Mouse (Mus musculus): ENCODE measurements around the gene Cstad.
A peak's percentile ranks its signal among the peaks of the same experiment; 100 is the strongest.

Gene Cstad

DNA sequence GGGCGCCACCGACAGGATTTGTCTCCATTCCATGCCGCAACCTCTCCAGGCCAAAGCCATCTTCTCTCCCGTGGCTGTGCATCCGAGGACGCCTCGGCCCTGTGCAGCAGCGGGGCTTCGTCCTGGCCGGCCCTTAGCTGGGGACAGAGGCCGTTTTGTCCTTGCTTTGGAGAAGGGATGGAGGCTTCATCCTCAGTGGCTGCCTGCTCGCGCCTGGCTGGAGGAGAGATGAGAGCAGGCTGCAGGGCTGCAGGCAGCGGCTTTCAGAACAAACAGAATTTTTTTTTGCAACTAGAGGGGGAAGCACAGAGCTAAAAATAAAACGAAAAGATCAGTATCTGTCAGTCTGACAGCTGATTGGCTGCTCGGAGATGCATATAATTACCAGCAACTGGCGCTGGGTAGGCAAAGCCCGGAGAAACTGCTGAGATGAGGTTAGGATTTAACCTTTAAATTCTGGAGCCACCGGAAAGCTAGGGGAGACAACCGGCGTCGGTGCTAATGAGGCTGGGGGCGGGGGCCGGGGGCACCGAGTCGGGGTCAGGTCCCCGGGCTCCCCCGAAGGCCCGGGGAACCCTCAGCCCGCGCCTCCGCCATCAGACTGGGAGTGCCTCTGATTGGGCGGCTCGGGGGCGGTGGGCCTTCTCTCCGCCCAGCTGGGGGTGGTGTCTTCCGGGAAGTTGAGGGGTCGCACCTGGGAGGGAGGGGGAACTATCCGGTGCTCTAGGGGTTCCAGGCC is at the start of gene Cstad:
Gene Cstad (plus strand): TSS at position 400 of the 739 bp plus-strand sequence.
- peak; percentile 87 for DNase-seq (ENCODE audit: low read depth)

DNA sequence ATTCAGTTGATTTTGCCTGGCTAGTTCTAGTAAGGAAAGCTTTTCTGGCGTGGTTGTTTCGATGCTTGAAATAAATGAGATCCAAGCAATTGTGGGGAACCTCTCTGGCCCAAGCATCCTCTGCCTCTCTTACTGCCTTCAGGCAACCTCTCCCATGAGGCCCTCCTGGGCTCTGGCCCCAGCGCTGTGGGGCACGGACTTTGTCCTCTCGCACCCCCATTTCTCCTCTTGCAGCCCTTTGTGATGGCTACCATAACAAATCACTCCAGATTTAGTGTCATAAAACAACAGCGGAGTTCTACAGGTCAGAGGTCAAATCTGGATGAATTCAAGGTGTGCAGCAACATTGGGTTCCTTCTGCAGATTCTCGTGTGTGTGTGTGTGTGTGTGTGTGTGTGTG is 49.1 kb upstream of the Cstad start:
- DNase-seq (ENCODE audit: low read depth): no peak

DNA sequence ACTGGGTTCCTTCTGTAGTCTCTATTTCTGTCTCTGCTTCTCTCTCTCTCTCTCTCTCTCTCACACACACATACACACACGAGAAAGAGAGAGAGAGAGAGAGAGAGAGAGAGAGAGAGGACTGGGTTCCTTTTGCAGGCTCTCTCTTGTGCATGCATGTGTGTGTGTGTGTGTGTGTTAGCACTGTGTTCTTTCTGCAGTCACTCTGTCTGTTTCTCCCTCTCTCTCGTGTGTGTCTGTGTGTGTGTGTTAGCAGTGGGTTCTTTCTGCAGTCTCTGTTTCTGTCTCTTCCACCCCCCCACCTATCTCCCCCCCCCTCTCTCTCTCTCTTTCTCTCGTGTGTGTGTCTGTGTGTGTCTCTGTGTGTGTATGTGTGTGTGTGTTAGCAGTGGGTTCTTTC is 48.6 kb upstream of the Cstad start:
- peak; percentile 51 for DNase-seq (ENCODE audit: low read depth)

DNA sequence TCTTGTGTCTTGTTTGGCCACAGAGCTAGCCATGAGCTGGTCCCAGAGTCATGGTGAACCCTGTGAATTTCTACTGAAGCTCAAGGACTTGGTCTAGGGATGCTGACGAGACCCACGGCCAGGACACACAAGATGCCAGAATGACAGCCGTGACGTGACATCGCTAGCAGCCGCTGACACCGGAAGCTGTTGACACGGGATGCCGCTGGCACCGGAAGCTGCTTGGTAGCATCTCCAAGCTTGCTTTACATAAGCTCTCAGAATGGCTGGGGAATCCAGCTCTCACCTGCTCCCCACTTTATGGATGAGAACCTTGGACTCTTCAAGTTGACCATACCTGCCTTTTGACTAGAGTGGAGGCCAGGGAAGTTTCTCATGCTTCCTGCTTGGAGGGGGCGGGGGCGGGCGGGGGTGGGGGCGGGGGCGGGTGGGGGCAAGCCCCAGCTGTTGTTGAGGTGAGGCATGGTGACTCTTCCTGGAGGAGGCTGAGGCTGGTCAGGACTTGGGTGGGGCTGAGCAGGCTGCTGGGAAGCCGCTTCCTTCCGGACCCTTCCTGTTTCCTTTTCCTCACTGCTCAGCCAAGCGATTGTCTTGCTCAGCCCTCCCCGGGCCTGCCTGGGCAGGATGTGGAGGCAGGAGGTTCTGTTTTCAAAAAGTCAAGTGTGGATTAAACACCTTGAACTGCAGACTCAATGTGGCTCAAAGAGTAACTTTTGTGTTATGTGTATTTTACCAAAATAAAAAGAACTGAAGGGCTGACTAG is 47.2 kb upstream of the Cstad start:
- peak; percentile 81 for DNase-seq (ENCODE audit: low read depth)

DNA sequence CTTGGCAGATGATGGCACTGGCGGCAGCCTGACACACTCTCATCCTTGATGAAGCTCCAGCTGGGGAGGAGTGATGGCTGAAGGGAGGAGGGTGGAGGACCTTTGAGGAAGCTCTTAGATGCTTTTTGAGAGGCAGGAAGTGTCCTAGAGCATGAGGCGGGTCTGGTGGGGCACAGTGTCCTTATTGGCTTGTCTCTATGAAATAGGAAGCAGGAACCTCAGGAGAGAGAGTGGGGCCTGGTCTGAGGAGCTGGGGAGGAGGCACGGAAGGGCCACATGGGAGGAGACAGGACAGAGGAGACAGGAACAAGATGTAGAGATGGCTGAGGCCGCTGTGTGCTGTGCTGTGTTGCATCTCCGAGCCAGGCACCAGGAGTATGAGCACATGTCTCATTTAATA is 43.3 kb upstream of the Cstad start:
- DNase-seq (ENCODE audit: low read depth): no peak

DNA sequence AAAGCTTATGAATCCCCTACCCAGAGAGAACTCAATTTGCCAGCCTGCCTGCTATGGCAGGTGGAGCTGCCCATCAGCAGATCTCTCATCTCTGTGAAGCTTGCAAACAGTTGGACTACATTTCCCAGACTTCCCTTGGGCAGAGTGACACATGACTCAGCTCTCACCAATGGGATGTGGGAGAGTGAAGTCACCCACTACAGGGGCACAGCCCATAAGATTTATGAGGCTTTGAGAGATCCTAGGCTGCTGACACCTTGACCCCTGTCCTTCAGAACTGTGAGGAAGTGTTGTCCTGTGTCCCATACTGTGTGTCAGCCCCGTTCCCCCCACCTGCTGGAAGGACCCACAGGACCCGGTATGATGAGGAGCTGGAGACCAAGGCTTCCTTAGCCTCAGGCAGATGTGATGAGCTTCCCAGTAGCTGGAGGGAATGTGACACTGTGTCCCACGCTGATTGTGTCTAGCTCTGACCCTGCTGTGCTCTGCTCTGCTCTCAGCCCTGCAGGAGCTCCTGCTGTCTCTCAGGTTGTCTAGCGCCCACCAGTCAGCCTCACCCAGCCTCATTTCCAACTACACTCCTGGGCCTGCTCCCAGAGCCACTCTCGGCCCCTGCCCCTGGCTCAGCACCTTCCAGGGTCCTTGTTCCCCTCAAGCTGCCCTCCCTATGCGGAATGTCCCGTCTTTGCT is 40.8 kb upstream of the Cstad start:
- DNase-seq (ENCODE audit: low read depth): peak; percentile 65

DNA sequence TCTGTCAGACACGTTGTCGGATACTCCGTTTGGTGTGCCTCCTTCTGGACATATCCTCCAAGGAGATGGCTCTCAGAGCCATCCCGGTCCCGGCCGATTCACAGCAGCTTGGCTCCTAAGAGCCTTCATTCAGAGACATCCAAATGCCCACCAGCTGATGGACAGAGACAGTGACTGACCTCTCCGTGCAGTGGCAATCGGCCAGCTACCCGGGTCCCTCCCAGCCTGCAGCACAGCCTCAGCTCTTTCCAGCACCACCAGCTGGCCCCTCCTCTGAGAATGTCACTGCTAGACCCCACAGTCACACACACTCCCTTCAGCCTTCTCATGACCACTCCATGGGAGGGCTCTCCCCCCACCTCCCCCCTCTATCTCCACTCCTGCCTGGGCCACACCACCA is 39.6 kb upstream of the Cstad start:
- DNase-seq (ENCODE audit: low read depth): no peak

DNA sequence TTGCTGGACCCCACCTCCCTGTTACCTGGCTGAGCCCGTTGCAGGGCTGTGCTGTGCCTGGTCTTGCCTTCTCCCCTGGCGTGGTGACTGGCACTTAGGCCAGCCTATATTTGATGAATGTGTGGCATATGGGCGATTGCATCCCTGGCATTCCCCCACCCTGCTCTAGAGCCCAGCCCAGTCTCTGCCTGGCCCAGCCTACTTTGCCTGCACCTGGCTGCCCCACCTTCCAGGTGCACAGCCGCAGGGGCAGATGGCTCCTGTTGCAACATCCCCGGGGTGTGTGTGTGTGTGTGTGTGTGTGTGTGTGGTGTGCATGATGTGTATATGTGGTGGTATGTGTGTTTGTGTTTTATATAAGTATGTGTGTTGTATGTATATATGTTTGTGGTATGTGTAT is 38.3 kb upstream of the Cstad start:
- no peak for DNase-seq (ENCODE audit: low read depth)

DNA sequence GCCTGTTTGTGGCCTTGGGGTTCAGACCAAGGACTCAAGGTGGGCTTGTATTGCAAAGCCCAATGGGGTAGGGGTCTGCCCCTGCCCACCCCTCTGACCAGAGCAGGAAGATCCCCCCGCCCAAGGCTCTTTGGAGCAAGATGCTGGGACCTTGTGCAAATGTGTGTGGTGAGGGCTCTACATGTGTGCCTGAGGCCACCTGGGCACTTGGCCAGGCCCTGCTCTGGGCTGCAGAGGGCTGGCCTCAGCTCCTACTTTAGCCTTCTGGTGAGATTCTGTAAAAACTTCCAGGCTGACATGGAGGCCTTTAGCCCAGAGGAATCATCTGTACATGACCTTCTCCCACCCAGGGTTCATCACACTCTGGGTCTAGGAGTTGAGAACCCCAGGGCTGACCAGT is 35.3 kb upstream of the Cstad start:
- no peak for DNase-seq (ENCODE audit: low read depth)

DNA sequence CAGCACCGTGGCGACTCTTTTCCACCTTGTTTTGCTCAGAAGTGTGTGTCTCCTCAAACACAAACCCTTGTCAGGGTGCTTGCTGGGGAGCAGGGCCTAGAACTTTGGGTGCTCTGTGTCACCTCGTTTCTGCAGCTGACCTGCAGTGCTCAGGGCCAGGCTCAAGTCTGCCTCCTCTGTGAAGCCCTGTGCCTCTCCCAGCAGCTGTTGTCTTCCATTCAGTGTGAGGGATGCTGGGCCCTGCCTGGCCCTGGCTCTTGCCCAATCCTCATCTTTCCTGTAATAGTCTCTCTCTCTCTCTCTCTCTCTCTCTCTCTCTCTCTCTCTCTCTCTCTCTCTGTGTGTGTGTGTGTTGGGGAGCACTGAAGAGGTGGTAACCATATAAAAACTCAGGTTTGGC is 32.3 kb upstream of the Cstad start:
- no peak for DNase-seq (ENCODE audit: low read depth)

DNA sequence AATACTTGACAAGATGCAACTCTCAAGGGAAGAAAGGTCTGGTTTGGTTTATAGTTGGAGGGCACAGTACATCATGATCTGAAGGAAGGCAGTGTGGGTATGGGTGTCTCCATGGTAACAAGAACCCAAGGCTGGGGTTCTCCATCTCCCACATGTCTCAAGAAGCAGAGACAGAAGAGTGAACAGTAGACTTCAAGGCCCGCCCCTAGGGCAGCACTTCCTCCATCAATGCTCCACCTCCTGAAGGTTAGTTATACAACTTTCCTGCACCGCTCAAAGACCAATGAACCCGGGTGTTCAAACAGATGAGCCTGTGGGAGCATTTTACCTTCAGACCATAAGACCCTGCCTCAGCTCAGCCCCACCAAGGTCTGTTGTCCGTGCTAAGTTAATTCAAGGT is 23.2 kb upstream of the Cstad start:
- no peak for DNase-seq (ENCODE audit: low read depth)

DNA sequence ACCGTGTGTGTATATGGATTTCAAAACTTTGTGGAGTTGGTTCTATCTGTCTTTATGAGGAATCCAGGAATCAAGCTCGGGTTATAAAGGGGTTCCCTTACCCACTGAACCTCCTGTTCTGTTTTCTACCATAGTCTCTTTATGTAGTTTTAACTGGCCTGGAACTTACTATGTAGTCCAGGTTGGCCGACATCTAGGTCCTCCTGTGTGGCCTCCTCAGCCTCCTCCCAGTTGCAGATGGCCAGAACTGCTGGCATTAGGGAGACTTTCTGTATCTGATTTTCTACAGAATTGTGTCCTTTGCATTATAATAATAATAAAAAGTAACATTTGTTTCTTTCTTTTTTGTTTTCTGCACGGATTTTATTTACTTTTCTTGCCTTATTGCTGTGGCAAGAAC is 21.3 kb upstream of the Cstad start:
- no peak for DNase-seq (ENCODE audit: low read depth)

DNA sequence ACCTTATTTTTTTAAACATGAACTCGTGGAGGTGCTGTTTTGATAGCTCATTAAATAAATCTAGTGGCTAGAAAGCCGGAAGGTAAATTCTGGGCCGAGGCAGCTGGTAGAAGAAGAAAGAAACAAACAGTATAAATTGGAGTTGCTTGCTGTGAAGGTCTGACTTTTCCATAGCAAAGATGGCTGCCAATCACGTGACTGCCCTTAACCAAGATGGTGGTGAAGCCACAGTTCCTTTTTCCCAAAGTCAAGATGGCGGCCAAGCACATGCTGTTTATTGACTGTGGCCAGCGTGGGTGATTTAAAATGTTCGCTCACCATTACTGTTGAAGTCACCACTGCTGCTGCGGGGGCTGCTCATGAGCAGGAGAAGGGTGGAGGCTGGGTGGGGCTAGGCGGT is 17.8 kb upstream of the Cstad start:
- no peak for DNase-seq (ENCODE audit: low read depth)

DNA sequence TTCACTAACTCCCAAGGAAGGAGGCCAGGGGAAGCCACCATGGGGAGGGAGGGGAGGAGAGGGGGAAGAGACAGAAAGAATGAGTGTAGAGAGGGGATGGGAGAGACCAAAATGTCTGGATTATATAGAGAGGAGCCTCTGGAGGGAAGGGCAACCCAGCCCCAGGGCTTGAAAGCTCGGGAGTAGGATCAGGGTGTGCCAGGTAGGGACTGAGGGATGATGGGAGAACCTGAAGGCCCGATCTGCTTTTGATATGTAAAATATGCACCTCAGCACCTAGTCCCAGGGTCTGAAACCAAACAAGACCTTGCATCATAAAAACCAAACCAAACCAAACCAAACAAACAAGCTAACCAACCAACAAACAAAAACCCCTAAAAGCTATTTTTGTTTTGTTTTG is 16.8 kb upstream of the Cstad start:
- no peak for DNase-seq (ENCODE audit: low read depth)

DNA sequence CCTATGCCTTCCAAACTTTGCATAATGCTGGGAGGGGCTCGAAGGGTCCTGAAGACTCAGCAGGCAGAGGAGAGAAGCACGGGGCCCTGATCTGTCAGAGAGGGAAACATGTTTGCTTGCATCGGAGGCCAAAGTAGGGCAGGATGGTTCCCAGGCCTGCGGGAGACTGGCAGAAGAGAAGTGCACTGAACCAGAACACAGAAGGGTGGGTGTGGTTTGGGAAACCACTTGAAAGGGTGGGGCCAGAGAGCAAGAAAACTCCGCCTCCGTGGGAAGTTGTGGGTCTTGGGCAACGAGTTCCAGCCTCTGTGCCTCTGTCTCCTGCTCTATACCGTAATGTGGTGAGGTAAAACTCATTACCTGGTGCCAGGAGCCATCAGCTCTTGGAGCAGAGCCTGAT is 7.7 kb upstream of the Cstad start:
- DNase-seq (ENCODE audit: low read depth): peak; percentile 83

DNA sequence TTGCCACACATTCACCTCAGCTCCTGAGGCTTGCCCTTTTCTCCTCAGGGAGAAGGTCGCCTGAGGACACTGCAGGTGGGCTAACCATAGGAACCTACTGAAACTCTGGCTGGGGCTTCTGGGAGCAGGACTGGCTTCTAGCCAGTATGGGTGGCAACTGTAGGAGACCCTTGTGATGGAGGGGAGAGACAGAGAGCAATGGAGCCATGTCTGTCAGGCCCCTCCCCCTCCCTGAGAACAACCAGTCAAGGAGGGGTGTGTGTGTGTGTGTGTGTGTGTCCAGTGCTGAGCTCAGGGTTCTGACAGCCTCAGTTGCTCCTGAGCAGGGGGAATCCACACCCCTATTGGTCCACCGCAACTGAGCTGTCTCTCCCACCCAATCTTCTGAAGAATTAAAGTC is 7.2 kb upstream of the Cstad start:
- DNase-seq (ENCODE audit: low read depth): no peak

DNA sequence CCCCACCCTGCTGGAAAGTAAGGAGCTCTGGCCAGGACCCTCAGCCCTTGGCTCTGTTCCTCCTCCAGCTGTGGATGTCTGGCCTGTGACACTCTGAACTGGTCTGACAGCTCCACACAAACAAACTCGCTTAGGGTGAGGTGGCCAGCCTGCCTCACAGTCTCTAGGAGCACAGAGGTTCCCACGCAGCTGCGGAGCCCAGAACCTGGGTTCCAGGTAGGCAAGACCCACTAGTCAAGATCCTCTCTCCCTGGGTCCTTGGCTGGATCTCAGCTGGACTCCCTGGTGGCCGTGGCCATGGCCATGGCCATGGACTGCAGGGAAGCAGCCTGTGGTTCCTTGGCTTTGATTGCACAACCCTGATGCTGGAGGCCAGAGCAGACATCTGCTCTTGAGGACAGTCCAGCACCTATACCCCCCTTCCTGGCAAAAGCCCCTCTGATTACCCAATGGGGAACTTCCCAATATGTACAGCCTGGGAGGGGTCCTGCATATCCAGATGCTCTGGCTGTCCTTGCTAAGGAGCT is 5.8 kb upstream of the Cstad start:
- no peak for DNase-seq (ENCODE audit: low read depth)

DNA sequence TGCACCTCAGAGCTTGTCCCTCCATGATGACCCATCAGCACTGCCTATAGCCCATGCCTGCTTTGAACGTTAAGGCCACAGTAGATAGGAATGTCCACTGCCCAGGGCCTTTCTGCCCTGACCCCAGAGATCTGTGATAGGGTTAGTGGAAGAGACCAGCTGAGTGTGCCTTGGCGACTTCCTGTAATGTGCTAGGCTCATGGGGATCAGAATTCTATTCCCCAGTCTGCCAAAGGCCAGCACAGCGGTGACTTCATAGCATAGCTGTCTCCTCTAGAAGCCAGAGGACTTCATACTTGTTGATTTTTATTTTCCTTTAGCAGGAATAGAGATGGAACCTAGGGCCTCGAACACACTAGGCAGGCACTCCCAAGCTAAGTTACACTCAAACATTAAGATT is 5.1 kb upstream of the Cstad start:
- DNase-seq (ENCODE audit: low read depth): no peak

DNA sequence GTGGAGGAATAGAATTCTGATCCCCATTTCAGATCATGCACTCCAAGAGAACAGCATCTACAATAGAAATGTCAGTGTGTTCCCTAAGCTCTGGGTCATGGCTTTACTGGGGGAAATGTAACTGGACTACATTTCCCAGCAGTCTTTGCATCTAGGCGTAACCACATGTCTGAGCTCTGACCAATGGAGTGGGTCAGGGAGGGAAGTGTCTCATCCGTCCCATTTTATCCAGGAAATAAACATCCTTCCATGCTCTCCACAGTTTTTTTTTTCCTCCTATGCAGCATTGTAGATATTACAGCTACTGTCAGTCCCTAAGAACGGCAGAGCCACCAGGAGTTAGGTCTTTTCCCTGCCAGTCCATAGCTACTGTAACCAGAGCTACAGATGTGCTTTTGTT is 3.9 kb upstream of the Cstad start:
- DNase-seq (ENCODE audit: low read depth): peak; percentile 66

DNA sequence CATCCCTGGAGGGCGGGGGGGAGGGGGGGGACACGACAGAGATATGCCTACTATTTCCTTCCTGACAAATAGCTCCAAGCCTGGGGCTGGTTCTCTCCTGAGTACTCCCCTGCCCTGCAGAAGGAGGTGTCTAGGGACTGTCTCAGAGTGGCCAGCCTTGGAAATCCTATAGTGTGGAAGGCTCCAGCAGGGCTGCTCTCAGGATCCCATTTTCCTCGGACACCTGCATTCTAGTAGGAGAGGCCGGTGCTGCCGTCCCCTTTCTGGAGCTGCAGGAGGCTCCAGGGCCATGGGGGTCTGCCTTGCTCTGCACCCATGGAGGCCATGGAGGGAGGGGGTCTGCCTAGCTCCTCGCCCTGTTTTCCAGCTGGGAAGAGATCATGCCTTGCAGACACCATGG is 2.4 kb upstream of the Cstad start:
- no peak for DNase-seq (ENCODE audit: low read depth)

DNA sequence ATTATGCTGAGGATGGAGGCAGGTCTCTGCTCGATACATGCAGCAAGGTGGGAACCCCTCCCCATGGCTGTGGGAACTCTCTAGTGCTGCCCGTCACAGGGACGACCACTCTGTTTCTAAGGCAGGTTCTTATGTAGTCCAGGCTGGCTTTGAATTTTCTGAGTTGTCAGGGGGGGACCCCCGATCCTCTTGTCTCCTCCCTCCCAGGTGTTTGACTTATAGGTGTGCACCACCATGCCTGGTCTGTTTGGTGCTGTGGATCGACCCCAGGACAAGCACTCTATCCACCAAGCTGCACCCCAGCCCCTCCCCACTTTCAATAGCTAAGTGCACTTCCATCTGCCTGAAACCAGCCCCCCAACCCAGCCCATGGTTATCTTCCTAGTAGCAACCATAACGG is 1.9 kb upstream of the Cstad start:
- no peak for DNase-seq (ENCODE audit: low read depth)

DNA sequence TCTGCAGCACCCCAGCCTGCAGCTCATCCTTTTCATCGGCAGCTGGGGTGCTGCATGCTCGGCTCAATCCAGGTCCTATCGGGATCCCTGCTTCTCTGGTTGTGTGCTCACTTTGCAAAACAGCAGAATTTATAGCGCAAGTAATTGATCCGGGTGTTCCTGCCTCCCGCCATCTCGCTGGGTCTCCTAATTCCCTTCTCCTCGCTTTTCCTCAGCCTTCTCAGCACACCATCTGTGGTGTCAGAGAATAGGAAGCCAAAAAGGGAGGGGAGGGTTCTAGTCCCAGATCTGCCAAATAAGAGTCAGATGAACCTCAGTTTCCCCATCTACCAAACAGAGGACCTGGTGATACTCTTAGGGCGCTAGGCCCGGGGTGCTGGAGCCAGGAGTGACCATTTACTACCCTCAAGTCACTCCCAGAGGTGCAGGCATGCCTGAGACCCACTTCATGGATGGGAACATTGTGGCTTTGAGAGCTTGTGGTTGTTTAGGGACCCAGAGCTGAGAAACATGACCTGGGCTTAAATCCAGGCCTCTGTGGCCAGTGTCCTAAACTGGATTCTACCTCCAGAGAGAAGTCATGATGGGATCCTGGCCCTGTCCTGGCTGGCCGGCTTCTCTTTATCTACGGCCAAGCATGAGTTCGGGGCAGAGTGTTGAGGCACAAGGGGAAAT is 1.1 kb upstream of the Cstad start:
- DNase-seq (ENCODE audit: low read depth): peak; percentile 17
